Mouse (Mus musculus): ENCODE data around the gene Prss8.
A peak's percentile ranks its signal among the peaks of the same experiment; 100 is the strongest.
"Not testable (repeated sequence)": the region's sequence is repeated elsewhere in the genome, so short reads cannot be mapped to it uniquely, and the experiment has no call there.

The Prss8 gene

GRCm38 (mm10) chr7:127929923-127930322 lies at the start of gene Prss8:
Gene Prss8 (minus strand): TSS chr7:127930104.
- no peak for DNase-seq (ENCODE audit: low spot score)

DNA sequence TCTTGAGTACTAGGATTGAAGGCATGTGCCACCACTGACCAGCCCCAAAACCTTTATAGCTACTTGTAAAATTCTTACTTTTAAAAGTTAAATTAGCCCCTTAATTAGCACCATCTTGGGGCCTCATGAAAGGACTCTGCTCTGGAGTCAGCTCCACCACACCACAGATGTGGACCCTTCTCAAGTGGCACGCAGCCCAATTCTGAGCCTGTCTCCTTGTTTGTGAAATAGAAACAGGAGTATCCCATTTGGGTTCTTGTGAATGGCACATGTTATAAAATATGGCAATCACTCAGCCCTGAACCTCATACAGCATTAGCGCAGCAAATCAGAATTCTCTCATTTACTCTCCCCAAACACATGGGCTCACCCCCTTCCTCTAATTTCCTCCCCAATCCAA lies 49.0 kb upstream of the Prss8 start:
- DNase-seq (ENCODE audit: low spot score) = no peak

GRCm38 (mm10) chr7:127974413-127974930 lies 44.6 kb upstream of the Prss8 start:
- no peak for DNase-seq (ENCODE audit: low spot score)

DNA sequence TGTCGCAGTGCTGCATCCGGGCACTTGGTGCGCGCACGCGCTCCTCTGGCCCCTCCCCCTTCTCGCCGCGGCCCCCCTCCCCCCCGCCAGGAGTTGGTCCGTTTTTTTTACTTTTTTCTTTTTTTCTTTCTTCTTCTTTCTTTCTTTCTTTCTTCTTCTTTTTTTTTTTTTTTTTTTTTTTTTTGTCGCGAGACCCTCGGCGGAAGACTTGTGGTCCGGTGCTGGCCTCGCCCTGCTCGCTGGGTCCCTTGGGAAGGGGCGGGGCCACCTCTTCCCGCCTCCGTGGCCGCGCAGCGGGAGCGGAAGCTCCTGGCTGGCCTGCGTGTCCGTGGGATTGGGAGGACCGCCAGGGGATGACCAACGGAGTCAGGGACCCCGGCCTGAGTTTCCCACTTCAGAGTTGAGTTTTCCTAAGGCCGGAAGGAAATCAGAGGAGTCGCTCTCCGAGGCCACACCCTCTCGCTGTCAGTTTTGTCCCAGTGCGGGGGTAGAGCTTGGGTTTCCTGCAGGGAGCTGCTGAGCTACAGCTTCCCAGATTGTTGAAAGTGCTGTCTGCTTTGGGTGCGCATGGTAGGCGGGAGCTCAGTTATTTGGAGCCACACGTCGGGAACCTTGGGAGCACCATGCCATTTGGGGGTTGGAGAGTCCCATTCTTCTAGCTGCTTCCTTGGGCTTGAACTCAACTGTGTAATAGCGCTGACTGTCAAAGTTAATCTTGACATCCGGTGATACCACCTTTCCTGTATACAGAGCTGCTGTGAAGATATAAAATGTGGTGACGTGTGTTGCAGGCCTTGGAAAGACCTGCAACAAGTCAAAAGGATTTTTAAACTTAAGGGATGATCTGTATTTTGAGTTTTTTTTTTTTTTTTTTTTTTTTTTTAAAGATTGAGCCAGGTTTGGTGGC lies 38.3 kb upstream of the Prss8 start:
- DNase-seq (ENCODE audit: low spot score) = peak; percentile 60

DNA sequence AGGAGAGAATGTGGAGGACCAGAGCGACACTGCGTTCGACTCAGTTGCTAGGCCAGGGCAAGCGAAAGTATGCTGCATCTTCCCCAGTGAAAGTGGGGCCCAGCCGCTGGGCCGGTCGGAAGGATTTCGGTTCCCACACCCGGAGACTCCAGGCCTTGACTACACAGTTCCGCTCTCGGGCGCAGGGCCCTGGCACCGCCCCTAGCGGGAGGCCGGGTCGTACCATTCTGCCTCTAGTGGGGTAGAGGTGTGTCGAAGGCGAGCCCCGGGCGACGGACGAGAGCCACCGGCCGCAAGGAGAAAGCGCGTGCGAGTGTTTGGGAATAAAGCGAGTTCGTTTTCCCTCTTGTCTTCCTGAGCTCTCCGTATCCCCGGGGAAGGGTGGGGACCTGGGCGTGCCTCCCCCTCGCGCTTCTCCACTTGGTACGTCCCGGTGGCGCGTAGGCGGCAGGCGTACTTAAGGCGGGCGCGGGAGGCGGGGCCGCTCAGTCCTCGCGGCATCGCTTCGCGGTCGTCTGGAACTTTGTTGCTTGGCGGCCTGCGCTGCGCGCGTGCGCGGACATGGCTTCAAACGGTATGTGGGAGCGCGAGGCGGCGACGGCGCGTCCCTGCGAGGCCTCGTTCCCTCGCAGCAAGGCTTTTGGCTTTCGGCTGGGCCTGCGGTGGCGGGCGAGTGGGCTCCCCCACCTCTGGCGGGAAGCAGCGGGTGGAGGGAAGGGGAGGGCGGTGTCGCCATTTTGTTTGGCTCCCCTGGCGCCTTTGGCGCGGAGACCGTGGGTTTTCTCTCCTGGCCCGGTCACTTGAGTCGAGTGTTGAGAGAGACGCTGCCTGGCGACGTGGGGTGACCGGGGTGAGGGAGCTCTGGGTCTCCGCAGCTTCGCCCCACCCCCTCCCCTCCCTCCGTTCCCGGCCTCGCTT lies 37.4 kb upstream of the Prss8 start, which contains the start of gene Fus:
Gene Fus (plus strand): TSS at position 454 of the 918 bp plus-strand sequence.
- DNase-seq (ENCODE audit: low spot score) = peak; percentile 92

DNA sequence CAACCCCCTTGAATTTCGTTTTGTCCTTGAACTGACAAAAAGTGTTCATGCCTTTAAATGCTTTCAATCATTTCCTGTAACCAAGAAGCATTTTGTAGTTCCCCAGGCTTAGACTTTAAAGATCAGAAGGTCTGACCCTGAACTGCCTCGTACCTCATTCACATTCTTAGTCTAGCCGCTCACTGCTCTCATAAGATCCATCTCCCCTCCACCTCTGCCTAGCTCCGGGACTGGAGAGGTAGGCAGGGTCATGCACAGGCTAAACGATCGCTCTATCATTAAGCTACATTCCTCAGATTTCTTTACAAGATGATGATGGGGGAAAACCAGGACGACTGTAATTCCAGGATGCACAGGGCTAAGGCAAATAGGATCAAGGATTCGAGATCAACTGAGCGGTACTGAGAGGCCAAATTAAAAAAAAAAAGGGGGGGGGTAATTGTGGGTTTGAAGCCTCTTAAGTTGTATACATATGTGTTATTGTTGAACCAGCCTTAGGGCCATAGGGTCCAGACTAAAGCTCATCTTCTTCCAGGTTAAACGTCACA lies 36.5 kb upstream of the Prss8 start:
- DNase-seq (ENCODE audit: low spot score) = peak; percentile 18

- DNase-seq (ENCODE audit: low spot score) = no peak
Measured at GRCm38 (mm10) chr7:127959364-127959763, 29.5 kb upstream of the Prss8 start.

GRCm38 (mm10) chr7:127952864-127953581 lies 23.1 kb upstream of the Prss8 start:
- DNase-seq (ENCODE audit: low spot score) = no peak

DNA sequence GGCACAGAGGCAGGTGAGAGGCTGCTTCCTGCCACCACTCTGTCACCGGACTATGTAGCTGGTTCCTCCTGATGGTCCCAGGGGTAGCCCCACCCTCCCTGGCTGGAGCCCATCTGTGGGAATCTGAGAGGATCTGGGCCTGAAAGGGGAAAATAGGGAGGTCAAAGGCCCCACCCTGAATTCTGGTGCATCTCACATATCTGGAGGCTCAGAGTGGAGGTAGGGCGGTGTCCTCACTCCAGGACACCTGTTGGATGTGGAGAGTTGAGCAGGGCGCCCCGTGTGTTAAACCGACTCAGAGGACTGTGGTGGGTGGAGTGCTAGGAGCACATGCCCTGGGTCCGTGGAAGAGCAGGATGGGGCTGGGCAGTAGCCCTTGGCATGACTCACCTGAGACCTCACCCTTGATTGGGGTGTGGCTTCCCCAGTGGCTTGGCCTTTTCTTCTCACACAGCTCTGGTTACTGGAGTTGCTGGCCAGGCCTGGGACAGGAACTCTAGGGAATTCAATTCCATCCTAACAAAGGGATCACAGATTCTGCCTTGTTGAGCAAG lies 16.6 kb upstream of the Prss8 start, which contains the start of gene Prss36:
Gene Prss36 (minus strand): TSS at position 256 of the 554 bp plus-strand sequence.
- DNase-seq (ENCODE audit: low spot score) = no peak

- no peak for DNase-seq (ENCODE audit: low spot score)
Measured at GRCm38 (mm10) chr7:127944614-127945013, 14.7 kb upstream of the Prss8 start.

DNA sequence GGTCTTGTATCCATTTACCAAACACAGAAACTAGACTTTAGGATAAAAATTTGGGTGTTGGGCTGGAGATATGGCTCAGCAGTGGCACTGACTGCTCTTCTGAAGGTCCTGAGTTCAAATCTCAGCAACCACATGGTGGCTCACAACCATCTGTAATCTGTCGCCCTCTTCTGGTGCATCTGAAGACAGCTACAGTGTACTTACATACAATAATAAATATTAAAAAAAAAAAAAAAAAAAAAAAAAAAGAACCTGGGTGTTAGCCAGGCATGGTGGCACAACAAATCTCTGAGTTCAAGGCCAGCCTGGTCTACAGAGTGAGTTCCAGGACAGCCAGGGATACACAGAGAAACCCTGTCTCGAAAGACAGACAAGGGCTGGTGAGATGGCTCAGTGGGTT lies 12.2 kb upstream of the Prss8 start:
- DNase-seq (ENCODE audit: low spot score) = not testable (repeated sequence)

DNA sequence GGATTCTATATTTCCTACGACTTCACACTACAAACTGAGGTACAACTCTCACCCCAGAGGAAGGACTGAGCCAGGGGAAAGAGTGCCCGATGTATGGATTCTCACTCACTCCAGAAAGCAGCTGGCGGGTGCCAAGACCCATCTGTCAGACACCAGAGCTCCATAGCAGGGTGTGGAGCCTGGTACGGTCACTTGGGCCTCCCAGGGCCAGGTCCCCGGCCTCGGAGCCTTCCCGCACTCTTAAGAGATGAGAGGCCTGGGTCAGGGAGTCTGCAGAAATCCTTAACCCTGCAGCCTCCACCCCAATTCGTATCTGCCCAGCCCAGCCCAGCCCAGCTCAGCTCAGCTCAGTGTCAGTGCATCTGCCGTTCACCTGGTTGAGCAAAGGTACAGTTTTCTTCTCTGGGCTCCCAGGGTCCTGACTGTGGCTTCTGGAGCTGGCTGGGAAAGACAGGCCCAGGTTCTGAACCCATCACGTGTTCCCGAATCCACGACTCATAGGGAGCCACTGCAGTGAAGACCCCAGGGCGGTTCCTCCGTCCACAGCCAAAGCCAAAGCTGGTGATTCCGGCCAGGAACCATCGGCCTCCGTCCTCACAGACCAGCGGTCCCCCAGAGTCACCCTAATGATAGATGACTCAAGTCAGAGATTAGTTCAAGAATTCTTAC lies 6.4 kb upstream of the Prss8 start:
- no peak for DNase-seq (ENCODE audit: low spot score)

- no peak for DNase-seq (ENCODE audit: low spot score)
Measured at GRCm38 (mm10) chr7:127935748-127936159, 5.8 kb upstream of the Prss8 start.

- peak; percentile 92 for DNase-seq (ENCODE audit: low spot score)
Measured at GRCm38 (mm10) chr7:127935028-127935722, 5.3 kb upstream of the Prss8 start.

DNA sequence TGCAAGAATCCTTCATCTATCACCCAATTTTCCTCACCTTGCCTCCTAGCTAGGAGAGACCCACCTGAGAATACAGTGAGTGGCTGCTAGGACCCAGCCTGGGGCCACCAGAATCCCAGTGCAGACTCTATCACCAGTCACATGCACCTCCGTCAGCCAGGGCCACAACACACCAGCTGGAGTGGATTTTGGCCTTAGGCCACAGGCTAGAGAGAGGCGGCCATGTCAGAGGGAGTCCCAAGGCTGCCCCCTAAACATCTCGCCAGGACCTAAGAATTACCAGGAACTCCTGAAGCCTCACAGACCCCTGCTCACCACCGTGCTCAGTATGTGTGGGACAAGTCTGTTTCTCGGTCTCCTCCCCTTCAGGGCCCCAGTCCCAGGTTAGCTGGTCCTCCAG lies 4.2 kb upstream of the Prss8 start:
- no peak for DNase-seq (ENCODE audit: low spot score)

DNA sequence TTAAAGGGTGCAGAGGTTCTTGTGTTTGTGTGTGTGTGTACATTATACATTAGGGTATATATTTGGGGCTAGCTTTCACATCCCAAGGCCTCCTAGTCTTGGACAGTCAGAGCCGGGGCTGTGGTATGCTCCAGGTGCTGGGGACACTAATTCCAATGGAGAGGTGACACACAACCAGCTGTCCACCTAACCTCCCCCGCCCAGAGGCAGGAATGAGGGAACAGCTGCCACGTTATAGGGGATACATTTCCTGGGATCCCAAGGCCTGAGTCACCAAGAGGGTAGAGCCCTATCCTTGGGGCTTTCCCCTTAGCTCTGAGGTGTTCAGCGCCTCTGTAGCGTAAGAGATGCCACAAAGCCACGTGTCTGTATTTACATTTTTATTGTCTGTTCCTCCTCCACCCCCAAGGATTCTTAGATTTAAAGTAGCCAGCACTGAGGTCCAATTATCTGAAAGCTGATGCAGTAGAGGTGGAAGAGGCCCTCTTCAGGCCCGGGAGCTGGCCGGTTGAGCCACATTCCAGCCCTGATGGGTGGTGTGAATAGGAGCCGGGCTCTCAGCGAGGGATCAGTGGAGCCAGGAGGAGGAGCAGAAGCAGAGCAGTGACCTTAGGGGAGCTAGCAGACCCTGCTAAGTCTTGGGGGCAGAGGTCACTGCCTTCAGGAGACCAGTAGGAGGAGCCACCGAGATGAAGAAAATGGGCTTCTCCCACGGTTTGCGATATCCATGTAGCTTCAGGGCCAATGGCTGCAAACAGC lies 2.5 kb upstream of the Prss8 start:
- no peak for DNase-seq (ENCODE audit: low spot score)

DNA sequence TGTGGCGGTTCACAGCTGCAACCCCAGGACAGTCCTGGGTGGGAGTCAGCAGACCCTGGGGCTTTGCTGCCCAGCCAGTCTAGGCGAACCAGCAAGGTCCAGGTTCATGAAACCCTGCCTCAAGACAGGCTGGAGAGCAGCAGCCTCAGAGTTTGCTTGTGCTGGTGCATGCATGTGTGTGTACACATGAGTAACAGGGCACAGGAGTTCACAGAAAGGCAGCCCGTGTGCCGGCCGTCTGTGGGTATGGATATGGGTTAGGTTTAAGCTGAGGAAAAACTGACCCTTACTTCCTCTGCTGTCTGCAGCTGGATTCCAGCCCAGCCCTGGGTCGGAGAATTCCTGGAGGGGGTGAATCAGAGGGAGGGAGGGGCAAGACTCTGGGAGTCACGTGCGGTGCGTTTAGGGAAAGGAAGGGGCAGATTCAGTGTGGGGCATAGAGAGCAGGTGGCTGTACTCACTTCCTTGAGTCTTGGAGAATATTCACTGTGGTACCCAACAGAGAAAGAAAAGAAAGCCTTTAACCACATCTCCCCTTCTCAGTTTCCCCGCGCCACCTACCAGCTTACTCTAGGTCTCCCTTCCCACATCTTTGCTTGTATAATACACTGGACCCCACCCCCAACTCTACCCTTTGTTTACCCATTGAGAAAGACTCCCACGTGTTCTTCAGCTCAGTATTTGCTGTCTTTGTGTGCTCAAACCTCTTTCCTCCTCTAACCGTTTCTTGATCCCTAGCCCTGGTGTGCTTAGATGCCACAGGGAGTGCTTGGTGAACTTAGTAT lies 1.6 kb upstream of the Prss8 start:
- DNase-seq (ENCODE audit: low spot score) = no peak

GRCm38 (mm10) chr7:127930636-127931035 lies 732 bp upstream of the Prss8 start:
- DNase-seq (ENCODE audit: low spot score) = no peak
